Mouse (Mus musculus) E14TG2a.4 (cell line): ENCODE measurements at regions not wholly inside any gene's neighbourhood (a gene's known extent, or its start where the extent isn't known, plus 50 kb on each side); places are given as distances from the start of the nearest gene placed in this dataset.

ENCODE experiments used
- CTCF ChIP-seq: conservative IDR thresholded peaks from 2 replicates; pipeline ENCODE4 v1.5.1; 2014; ENCODE audit warnings: low read length
- NANOG ChIP-seq: IDR thresholded peaks from 2 replicates; pipeline ENCODE4 v1.6.1; 2014; ENCODE audit warnings: borderline replicate concordance, low read length, mixed read lengths

GRCm38 (mm10) chr2:160502901-160503300 is 136.0 kb upstream of the Mafb start:
- TF ChIP-seq CTCF (no peak), NANOG (no peak)
